Mouse (Mus musculus): ENCODE measurements at regions not wholly inside any gene's neighbourhood (a gene's known extent, or its start where the extent isn't known, plus 50 kb on each side); places are given as distances from the start of the nearest gene placed in this dataset.
A peak's percentile ranks its signal among the peaks of the same experiment; 100 is the strongest.

DNA sequence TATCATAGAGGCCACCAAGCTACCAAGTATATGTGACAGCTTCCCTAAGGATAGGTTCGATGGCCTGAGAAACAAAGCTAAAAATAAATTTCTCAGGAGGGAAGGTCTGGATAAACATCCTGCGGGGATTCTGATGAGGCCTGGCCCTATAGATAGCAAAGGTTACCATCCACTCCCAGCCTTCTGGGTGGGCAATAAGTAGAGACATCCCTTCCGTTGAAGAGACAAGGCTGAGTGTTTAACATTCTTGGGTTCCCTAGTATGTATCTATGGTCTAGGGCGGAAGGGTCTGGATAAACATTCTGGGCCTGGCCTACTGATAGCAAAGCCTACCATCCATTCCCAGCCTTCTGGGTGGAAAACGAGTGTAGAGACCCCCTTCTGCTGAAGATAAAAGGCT lies 180.5 kb upstream of the Dlk1 start:
- WGBS (ENCODE audit: insufficient replicate concordance), result 36% methylated on average over 5 of the region's 5 CpGs
- Histone ChIP-seq H3K36me3 (no peaks in the 10 kb centered on the region), H3K27me3 (replicated peaks) (no peaks in the 10 kb centered on the region), H3K4me3 (no peak overlapping the region), H3K4me2 (no peak overlapping the region), H3K4me1 (no peaks in the 10 kb centered on the region), H3K9ac (no peak overlapping the region), H3K9me3 (replicated peaks) (0 out of 2 replicates have a peak, but pooled peaks cover 9% of the 10 kb centered on the region), H3K27ac (no peak overlapping the region)
- ATAC-seq, result no peak

DNA sequence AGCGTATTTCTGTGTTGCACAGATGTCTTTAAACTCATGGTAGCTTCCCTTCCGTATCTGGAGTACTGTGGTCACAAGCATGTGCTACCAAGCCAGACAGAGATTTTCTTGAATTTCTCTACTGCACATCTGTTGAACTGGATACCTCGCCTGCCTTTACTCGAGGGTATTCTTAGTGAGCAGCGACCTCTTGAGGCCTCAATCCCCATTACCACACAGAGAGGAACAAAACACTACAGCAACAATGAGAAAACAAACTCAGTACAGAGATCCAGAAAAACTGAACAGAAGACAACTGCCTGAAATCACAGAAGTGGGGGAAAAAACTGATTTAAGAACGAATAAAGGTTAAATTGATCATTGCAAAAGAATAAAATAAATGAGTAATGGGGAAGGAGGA lies 137.8 kb upstream of the Dlk1 start:
- Histone ChIP-seq H3K27ac (no peak overlapping the region), H3K9me3 (replicated peaks) (0 out of 2 replicates have a peak, but pooled peaks cover 8% of the 10 kb centered on the region), H3K36me3 (no peaks in the 10 kb centered on the region), H3K27me3 (replicated peaks) (no peaks in the 10 kb centered on the region), H3K4me2 (no peak overlapping the region), H3K9ac (no peak overlapping the region), H3K4me3 (no peak overlapping the region), H3K4me1 (no peaks in the 10 kb centered on the region)
- no peak for ATAC-seq
- WGBS (ENCODE audit: insufficient replicate concordance), result 24% methylated on average over 6 of the region's 6 CpGs

DNA sequence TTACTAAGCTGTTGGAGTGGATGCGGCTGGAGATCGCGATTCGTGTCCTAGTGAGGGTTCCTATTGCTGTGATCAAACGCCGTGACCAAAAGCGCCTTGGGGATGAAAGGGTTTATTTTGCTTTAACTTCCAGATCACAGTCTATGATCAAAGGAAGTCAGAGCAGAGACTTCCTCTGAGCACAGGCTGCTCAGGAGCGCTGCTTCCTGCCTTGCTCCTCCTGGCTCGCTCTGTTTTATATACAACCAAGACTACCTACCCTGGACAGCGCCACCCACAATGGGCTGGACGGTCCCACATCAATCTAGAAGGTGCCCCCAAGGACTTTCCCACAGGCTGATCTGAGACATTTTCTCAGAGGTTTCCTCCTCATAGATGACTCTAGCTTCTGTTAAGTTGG lies 126.6 kb upstream of the Dlk1 start:
- 58% methylated on average over 11 of the region's 11 CpGs for WGBS (ENCODE audit: insufficient replicate concordance)
- Histone ChIP-seq H3K4me3 (no peak overlapping the region), H3K4me2 (no peak overlapping the region), H3K4me1 (no peaks in the 10 kb centered on the region), H3K27me3 (replicated peaks) (no peaks in the 10 kb centered on the region), H3K36me3 (no peaks in the 10 kb centered on the region), H3K27ac (no peak overlapping the region), H3K9ac (no peak overlapping the region), H3K9me3 (replicated peaks) (no peaks in the 10 kb centered on the region; the same call in 1 of the 2 replicates)
- ATAC-seq, result no peak

DNA sequence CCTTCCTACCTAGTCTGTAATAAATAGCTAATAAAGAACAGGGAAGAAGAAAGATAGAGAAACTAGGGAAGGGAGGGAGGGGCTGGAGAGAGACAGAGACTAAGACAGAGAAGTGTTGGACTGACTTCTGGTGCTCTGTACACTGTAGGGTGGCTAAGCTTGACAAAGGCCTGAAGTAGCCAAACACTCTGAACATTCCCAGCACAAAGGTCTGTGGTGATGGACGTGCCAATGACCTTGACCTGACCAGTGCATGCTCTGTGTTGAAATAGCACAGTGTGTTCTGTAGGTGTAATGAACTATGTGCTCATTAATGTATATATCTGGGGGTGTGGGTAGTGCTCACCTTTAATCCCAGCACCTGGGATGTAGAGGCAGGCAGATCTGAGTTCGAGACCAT lies 81.3 kb upstream of the Dlk1 start:
- H3K4me3 ChIP-seq, result no peak overlapping the region
- no peaks in the 10 kb centered on the region for H3K27me3 ChIP-seq (replicated peaks)
- ATAC-seq, result no peak
- 55% methylated on average over 2 of the region's 2 CpGs for WGBS (ENCODE audit: insufficient replicate concordance)
- no peak overlapping the region for H3K9ac ChIP-seq
- H3K27ac ChIP-seq, result no peak overlapping the region
- H3K9me3 ChIP-seq (replicated peaks), result 0 out of 2 replicates have a peak, but pooled peaks cover 3% of the 10 kb centered on the region
- H3K4me1 ChIP-seq, result no peaks in the 10 kb centered on the region
- H3K36me3 ChIP-seq, result no peaks in the 10 kb centered on the region
- H3K4me2 ChIP-seq, result no peak overlapping the region

DNA sequence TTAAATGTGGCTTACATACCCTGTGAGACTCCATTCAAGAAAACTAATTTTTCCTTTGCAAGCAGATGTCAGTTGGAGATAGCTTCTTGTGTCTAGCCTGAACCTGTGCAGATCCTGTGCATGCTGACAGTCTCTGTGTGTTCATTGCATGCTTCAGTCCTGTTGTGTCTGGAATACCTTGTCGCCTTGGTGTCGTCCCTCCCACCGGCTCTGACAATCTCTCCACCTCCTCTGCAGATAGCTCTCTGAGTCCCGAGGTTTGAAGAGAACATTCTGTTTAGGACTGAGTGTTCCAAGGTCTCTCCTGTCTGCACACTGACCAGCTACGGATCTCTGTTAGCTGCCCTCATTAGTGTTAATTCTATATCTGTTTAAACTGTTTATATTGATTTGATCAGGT lies 66.8 kb upstream of the Dlk1 start:
- H3K4me3 ChIP-seq, result no peak overlapping the region
- H3K9ac ChIP-seq, result no peak overlapping the region
- no peaks in the 10 kb centered on the region for H3K9me3 ChIP-seq (replicated peaks)
- no peaks in the 10 kb centered on the region for H3K27me3 ChIP-seq (replicated peaks)
- no peak overlapping the region for H3K27ac ChIP-seq
- H3K4me2 ChIP-seq, result no peak overlapping the region
- H3K36me3 ChIP-seq, result no peaks in the 10 kb centered on the region
- no peaks in the 10 kb centered on the region for H3K4me1 ChIP-seq
- ATAC-seq, result no peak
- WGBS (ENCODE audit: insufficient replicate concordance), result 61% methylated on average over 5 of the region's 5 CpGs

DNA sequence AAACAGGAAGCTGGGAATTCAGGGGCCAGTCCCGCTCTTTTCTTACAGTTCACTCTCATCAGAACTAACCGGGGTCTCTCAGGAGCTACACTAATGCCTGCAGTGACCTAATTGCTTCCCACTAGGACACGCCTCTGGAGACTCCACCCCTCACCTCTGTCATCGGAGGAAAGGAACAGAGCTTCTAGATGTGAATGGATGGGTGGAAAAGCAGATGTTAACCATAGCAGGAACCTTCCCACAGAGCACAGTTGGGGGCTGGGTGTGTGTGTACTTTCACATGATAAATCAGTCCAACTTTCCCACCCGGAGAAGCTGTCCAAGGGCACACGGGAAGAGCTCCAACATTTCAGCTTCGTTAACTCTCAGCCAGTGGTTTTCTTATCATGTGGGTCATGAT lies 63.8 kb upstream of the Dlk1 start:
- Histone ChIP-seq H3K4me2 (no peak overlapping the region), H3K27me3 (replicated peaks) (peaks cover 13% of the 10 kb centered on the region), H3K27ac (no peak overlapping the region), H3K36me3 (no peaks in the 10 kb centered on the region), H3K4me3 (no peak overlapping the region), H3K9ac (no peak overlapping the region), H3K4me1 (no peaks in the 10 kb centered on the region), H3K9me3 (replicated peaks) (no peaks in the 10 kb centered on the region)
- no peak for ATAC-seq
- WGBS (ENCODE audit: insufficient replicate concordance), result 33% methylated on average over 7 of the region's 7 CpGs

DNA sequence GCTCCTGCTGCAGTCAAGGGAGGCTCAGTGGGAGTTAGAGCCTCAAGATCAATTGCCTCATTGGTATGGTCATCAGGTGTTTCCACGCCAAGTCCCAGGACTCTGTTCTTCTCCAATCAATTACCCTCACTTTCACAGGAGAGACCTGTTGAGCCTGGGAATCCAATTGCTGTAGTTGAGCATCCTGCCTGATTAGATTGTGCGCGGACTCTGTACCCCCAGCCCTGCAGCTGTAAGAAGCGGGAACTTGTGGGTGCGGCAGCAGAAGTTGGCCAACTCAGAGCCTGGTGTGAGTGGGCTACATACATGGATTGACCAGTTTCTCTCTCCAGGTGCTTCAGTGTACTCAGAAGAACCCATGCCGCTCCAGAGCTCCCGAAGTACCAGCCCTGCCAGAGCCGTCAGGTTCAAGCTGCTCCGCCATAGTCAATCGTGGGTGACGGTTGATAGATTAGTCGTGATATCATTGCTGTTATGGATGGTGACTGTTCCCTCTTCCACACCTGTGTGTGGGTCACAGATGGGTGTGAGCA lies 62.2 kb upstream of the Dlk1 start:
- Histone ChIP-seq H3K4me2 (no peak overlapping the region), H3K36me3 (no peaks in the 10 kb centered on the region)
- WGBS (ENCODE audit: insufficient replicate concordance), result 83% methylated on average over 12 of the region's 12 CpGs

DNA sequence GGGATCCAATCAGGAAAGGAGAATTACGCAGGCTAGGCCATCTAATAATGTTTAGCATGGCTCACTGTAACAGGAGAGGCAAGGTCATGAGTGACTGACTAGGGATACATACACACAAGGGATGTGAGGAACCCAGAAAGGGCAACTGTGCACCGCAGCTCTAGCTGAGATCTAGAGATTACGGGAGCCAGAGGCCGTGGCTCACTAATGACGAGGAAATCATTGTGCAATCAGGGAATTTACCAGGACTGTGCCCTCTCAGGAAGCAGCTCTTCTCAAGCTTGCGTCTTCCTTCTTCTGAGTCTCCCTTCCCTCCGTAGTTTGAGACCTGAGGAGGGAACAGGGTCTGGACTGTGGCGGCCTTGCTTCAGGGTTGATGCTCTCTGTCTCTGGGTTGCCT lies 61.6 kb upstream of the Dlk1 start:
- no peak overlapping the region for H3K27ac ChIP-seq
- WGBS (ENCODE audit: insufficient replicate concordance), result 44% methylated on average over 8 of the region's 8 CpGs
- no peak for ATAC-seq
- no peaks in the 10 kb centered on the region for H3K9me3 ChIP-seq (replicated peaks)
- H3K9ac ChIP-seq, result no peak overlapping the region
- H3K36me3 ChIP-seq, result no peaks in the 10 kb centered on the region
- peaks cover 16% of the 10 kb centered on the region for H3K27me3 ChIP-seq (replicated peaks)
- no peak overlapping the region for H3K4me2 ChIP-seq
- no peak overlapping the region for H3K4me3 ChIP-seq
- H3K4me1 ChIP-seq, result no peaks in the 10 kb centered on the region

More for the DNA sequence above, 62.2 kb upstream of the Dlk1 start:
- no peak overlapping the region for H3K27ac ChIP-seq
- H3K4me1 ChIP-seq, result no peaks in the 10 kb centered on the region
- H3K4me3 ChIP-seq, result no peak overlapping the region
- no peaks in the 10 kb centered on the region for H3K9me3 ChIP-seq (replicated peaks)
- ATAC-seq, result no peak
- no peak overlapping the region for H3K9ac ChIP-seq
- peaks cover 16% of the 10 kb centered on the region for H3K27me3 ChIP-seq (replicated peaks)

DNA sequence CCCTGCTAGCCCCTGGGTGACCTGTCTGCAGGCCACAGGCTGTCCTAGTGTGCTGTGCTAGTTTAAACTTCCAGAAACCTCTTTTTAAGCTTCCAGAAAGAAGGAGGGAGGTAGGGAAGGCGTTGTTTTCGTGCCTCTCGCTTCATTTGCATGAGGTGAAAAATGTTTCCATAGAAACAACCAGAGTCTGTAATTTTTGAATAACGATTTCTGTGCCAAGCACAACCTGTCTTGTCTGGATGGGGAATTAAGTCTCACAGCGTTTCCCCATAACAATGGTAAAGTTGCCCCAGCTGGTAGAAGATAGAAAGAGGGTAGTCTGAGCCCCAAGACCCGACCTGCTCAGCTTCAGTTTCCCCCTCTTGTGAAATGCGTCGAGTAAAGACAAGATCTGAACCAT lies 59.3 kb upstream of the Dlk1 start:
- H3K4me2 ChIP-seq, result no peak overlapping the region
- no peaks in the 10 kb centered on the region for H3K9me3 ChIP-seq (replicated peaks)
- peaks cover 16% of the 10 kb centered on the region for H3K27me3 ChIP-seq (replicated peaks)
- 42% methylated on average over 8 of the region's 8 CpGs for WGBS (ENCODE audit: insufficient replicate concordance)
- H3K9ac ChIP-seq, result no peak overlapping the region
- no peak for ATAC-seq
- no peak overlapping the region for H3K27ac ChIP-seq
- H3K36me3 ChIP-seq, result no peaks in the 10 kb centered on the region
- H3K4me1 ChIP-seq, result 0 out of 2 replicates have a peak, but pooled peaks cover 2% of the 10 kb centered on the region
- no peak overlapping the region for H3K4me3 ChIP-seq

DNA sequence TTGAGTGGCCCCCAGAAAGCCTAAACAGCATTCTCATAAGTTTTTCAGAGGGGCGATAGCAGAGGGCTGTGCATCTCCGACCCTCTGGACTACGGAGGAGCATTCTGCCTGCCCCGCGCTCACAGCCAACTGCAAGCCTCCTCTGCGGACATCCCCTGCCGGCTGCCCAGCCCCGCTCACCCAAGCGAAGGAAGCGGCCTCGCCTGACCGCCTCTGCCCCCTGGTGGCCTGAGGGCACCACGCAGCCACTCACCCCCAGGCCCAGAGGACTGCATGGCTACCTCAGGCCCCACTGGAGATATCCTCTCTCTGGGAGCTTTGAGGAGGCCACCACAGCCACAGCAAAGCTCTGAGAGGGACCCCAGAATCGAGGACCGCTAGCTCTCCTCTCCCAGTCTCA lies 58.8 kb upstream of the Dlk1 start:
- Histone ChIP-seq H3K9me3 (replicated peaks) (no peaks in the 10 kb centered on the region), H3K27me3 (replicated peaks) (peaks cover 16% of the 10 kb centered on the region), H3K27ac (no peak overlapping the region), H3K4me1 (0 out of 2 replicates have a peak, but pooled peaks cover 3% of the 10 kb centered on the region), H3K36me3 (no peaks in the 10 kb centered on the region), H3K9ac (no peak overlapping the region), H3K4me3 (no peak overlapping the region), H3K4me2 (no peak overlapping the region)
- WGBS (ENCODE audit: insufficient replicate concordance), result 5% methylated on average over 15 of the region's 15 CpGs
- ATAC-seq, result 0 out of 2 replicates have a peak, but pooled peaks have one; percentile 39

DNA sequence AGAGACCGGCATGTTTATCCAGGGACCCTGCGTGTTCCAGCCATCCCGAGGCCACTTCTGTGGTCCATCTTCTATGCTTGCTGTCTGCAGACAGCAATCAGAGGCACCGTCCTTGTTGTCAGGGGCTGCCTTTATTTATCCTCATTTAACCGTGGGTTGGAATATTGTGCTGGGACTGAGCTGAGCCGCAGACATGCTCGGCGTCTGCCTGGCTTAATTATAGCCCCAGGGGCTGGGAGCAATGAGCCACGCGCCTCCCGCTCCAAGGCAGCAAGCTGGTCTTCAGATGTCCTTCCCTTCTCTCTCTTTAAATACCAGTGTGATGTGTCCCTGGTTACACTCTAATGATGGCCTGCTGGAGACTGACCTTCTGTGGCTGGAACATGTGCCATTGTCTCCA lies 58.2 kb upstream of the Dlk1 start:
- no peak overlapping the region for H3K27ac ChIP-seq
- 72% methylated on average over 11 of the region's 11 CpGs for WGBS (ENCODE audit: insufficient replicate concordance)
- H3K4me3 ChIP-seq, result no peak overlapping the region
- peaks cover 9% of the 10 kb centered on the region; the same call in 1 of the 2 replicates for H3K4me1 ChIP-seq
- no peaks in the 10 kb centered on the region for H3K36me3 ChIP-seq
- peaks cover 16% of the 10 kb centered on the region for H3K27me3 ChIP-seq (replicated peaks)
- ATAC-seq, result no peak
- H3K4me2 ChIP-seq, result no peak overlapping the region
- no peaks in the 10 kb centered on the region for H3K9me3 ChIP-seq (replicated peaks)
- H3K9ac ChIP-seq, result no peak overlapping the region

DNA sequence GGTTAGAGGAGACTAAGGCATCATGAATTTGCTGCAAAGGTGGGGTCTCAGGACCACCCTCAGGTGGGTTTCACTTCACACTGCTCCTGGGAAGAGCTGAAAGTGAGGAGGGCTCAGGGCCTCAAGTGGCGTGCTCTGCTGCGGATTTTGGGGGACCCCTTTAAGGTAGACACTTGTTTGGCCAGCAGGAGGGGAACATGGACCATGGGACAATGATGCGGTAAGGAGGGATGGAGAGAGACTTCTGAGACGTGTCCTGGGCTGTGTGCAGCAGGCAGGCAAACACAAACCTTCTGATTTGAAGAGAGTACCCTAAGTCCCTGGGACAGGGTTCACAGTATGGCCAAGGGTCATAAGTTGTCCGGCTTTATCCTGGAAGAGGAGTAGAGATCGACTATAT lies 56.0 kb upstream of the Dlk1 start:
- H3K27ac ChIP-seq, result no peak overlapping the region
- no peak overlapping the region for H3K4me2 ChIP-seq
- ATAC-seq, result no peak
- H3K4me3 ChIP-seq, result no peak overlapping the region
- no peaks in the 10 kb centered on the region for H3K36me3 ChIP-seq
- no peaks in the 10 kb centered on the region for H3K9me3 ChIP-seq (replicated peaks)
- H3K27me3 ChIP-seq (replicated peaks), result peaks cover 16% of the 10 kb centered on the region
- peaks cover 25% of the 10 kb centered on the region for H3K4me1 ChIP-seq
- no peak overlapping the region for H3K9ac ChIP-seq
- 62% methylated on average over 6 of the region's 6 CpGs for WGBS (ENCODE audit: insufficient replicate concordance)
